Comparison of ENCODE assay signal across 8 mouse cellular contexts in the genomic region with DNA sequence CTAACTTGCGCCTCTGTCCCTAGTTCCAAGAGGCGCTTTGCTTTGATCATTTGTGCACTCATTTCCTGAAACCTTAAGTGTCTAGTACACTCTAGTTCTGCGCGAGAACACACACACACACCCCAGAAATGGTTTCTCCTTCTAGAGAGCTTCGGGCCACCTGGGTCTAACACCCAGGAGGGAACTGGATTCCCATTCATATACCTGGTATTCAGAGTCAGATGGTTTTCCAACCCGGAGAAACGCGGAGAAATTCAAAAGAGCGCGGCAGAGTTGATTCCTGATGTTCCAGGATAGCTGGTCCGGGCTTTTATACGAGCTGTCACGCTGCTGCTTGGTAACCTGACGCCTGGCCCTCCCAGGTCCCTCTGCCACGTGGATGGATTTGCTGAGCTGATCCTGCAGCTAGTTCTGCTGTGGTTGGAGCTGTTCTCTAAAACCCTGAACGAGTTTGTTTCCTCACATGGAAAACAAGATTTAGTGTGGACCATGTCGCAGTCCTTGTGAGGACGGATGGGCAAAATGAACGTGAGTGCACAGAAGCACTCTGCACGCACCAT. TPM values are rescaled to one million over a fixed set of nuclear protein-coding genes. Genes with fewer than 3 reads are reported as not detected.
DNase-seq lines count a peak whose midpoint lies in the region; ATAC-seq and TF ChIP-seq lines count a peak whose summit lies in the region.

Gene C2cd4a (minus strand): TSS at position 285 of the 560 bp plus-strand sequence.

- no peaks in the 10 kb centered on the region for H3K36me3 ChIP-seq in thymus, adult 2 months (ENCODE audit: control insufficient read depth, insufficient read depth, low read length)
- no peaks in the 10 kb centered on the region for H3K36me3 ChIP-seq in forebrain, embryonic 13.5 days (ENCODE audit: poor library complexity, severe bottlenecking)
- no peaks in the 10 kb centered on the region for H3K36me3 ChIP-seq in intestine, embryonic 15.5 days
- no peaks in the 10 kb centered on the region for H3K36me3 ChIP-seq in lung, embryonic 15.5 days
- H3K36me3 ChIP-seq in stomach, postnatal 0 days (ENCODE audit: control insufficient read depth, insufficient read depth, low read length): no peaks in the 10 kb centered on the region

- no peak within 1 kb of the TSS for H3K27ac ChIP-seq in thymus, adult 2 months (ENCODE audit: control insufficient read depth, insufficient read depth, low read length)
- no peak within 1 kb of the TSS for H3K27ac ChIP-seq in forebrain, embryonic 13.5 days
- no peak within 1 kb of the TSS for H3K27ac ChIP-seq in intestine, embryonic 15.5 days
- H3K27ac ChIP-seq in lung, embryonic 15.5 days: peak within 1 kb of the TSS; percentile 68
- peak within 1 kb of the TSS; percentile 53 for H3K27ac ChIP-seq in stomach, postnatal 0 days (replicated peaks)

- no peaks in the 10 kb centered on the region; the same call in 1 of the 2 replicates for H3K4me1 ChIP-seq in thymus, adult 2 months (replicated peaks; ENCODE audit: control insufficient read depth, insufficient read depth, low read length)
- H3K4me1 ChIP-seq in forebrain, embryonic 13.5 days: peaks cover 21% of the 10 kb centered on the region
- peaks cover 12% of the 10 kb centered on the region for H3K4me1 ChIP-seq in intestine, embryonic 15.5 days (replicated peaks)
- peaks cover 27% of the 10 kb centered on the region for H3K4me1 ChIP-seq in lung, embryonic 15.5 days
- H3K4me1 ChIP-seq in stomach, postnatal 0 days (replicated peaks; ENCODE audit: control insufficient read depth, insufficient read depth): no peaks in the 10 kb centered on the region

- H3K27me3 ChIP-seq in thymus, adult 2 months (ENCODE audit: control insufficient read depth, insufficient read depth, low read length): no peaks in the 10 kb centered on the region; the same call in 1 of the 2 replicates
- H3K27me3 ChIP-seq in forebrain, embryonic 13.5 days: peaks cover 59% of the 10 kb centered on the region
- peaks cover 25% of the 10 kb centered on the region for H3K27me3 ChIP-seq in intestine, embryonic 15.5 days (replicated peaks)
- peaks cover 45% of the 10 kb centered on the region for H3K27me3 ChIP-seq in lung, embryonic 15.5 days
- H3K27me3 ChIP-seq in stomach, postnatal 0 days (ENCODE audit: control insufficient read depth, insufficient read depth, low read length): no peaks in the 10 kb centered on the region

- peak within 1 kb of the TSS; percentile 75 for H3K4me2 ChIP-seq in forebrain, embryonic 13.5 days
- peak within 1 kb of the TSS; percentile 98 for H3K4me2 ChIP-seq in intestine, embryonic 15.5 days (replicated peaks)
- peak within 1 kb of the TSS; percentile 96 for H3K4me2 ChIP-seq in lung, embryonic 15.5 days
- peak within 1 kb of the TSS; percentile 92 for H3K4me2 ChIP-seq in stomach, postnatal 0 days (replicated peaks; ENCODE audit: low read depth)

- DNase-seq in thymus, adult 2 months: no peak
- no peak for DNase-seq in thymus, postnatal 4 days
- DNase-seq in stomach, postnatal 0 days (ENCODE audit: low spot score): peak; percentile 83
- DNase-seq in thymus, adult 18-20 months: no peak
- DNase-seq in layer of hippocampus, adult 11-12 months (ENCODE audit: low spot score): no peak

- no peak for TF ChIP-seq CTCF in thymus, adult 2 months (IDR thresholded peaks at IDR 0.05; ENCODE audit: borderline replicate concordance, control insufficient read depth, extremely low read depth, insufficient read depth, low read length, poor library complexity)
- no peak for TF ChIP-seq CTCF in stomach, postnatal 0 days (IDR thresholded peaks at IDR 0.05; ENCODE audit: low read depth)

- peak within 1 kb of the TSS; percentile 28 for H3K4me3 ChIP-seq in thymus, adult 2 months (ENCODE audit: control insufficient read depth, insufficient read depth, low read length)
- peak within 1 kb of the TSS; percentile 58 for H3K4me3 ChIP-seq in forebrain, embryonic 13.5 days
- H3K4me3 ChIP-seq in intestine, embryonic 15.5 days (replicated peaks): peak within 1 kb of the TSS; percentile 56
- H3K4me3 ChIP-seq in lung, embryonic 15.5 days: peak within 1 kb of the TSS; percentile 57
- peak within 1 kb of the TSS; percentile 57 for H3K4me3 ChIP-seq in stomach, postnatal 0 days (ENCODE audit: low read depth, low read length)

- H3K9ac ChIP-seq in forebrain, embryonic 13.5 days: peak within 1 kb of the TSS; percentile 57
- peak within 1 kb of the TSS; percentile 46 for H3K9ac ChIP-seq in intestine, embryonic 15.5 days
- peak within 1 kb of the TSS; percentile 46 for H3K9ac ChIP-seq in lung, embryonic 15.5 days
- H3K9ac ChIP-seq in stomach, postnatal 0 days (ENCODE audit: low read length): peak within 1 kb of the TSS; percentile 53

- no peak for TF ChIP-seq EP300 in stomach, postnatal 0 days (optimal IDR thresholded peaks at IDR 0.05)

- ATAC-seq in forebrain, embryonic 13.5 days: no peak
- peak; percentile 41; the same call in 1 of the 2 replicates for ATAC-seq in intestine, embryonic 15.5 days
- no peak for ATAC-seq in lung, embryonic 15.5 days (ENCODE audit: borderline replicate concordance, extremely low read depth, low FRiP score, low TSS enrichment)
- peak; percentile 63 for ATAC-seq in stomach, postnatal 0 days (ENCODE audit: low FRiP score, low TSS enrichment)

- H3K9me3 ChIP-seq in forebrain, embryonic 13.5 days (replicated peaks): no peaks in the 10 kb centered on the region
- no peaks in the 10 kb centered on the region for H3K9me3 ChIP-seq in intestine, embryonic 15.5 days
- no peaks in the 10 kb centered on the region for H3K9me3 ChIP-seq in lung, embryonic 15.5 days
- H3K9me3 ChIP-seq in stomach, postnatal 0 days (ENCODE audit: control insufficient read depth, low read length): no peaks in the 10 kb centered on the region

- no peak for TF ChIP-seq POLR2A in thymus, adult 2 months (IDR thresholded peaks at IDR 0.05; ENCODE audit: control insufficient read depth, extremely low read depth, insufficient read depth, low read length, poor library complexity)

- WGBS in thymus, adult 2 months: 9% methylated on average over 20 of the region's 20 CpGs
- 3% methylated on average over 20 of the region's 20 CpGs for WGBS in forebrain, embryonic 13.5 days
- 3% methylated on average over 20 of the region's 20 CpGs for WGBS in intestine, embryonic 15.5 days
- WGBS in lung, embryonic 15.5 days: 2% methylated on average over 20 of the region's 20 CpGs
- WGBS in stomach, postnatal 0 days: 3% methylated on average over 20 of the region's 20 CpGs

RNA-seq across cellular contexts. Expression of gene C2cd4a, which starts in this region (rescaled TPM):
- 0.46 and 1.3 TPM in 2 replicates for polyA plus RNA-seq in thymus, adult 2 months (2012; rRNA removed)
- polyA plus RNA-seq in forebrain, embryonic 13.5 days (2015; fragmentation: Nextera tagmentation; extraction: Ambion mirVana): not detected in 2 replicates
- polyA plus RNA-seq in intestine, embryonic 15.5 days (2015; fragmentation: Nextera tagmentation; extraction: Ambion mirVana): 1.1 and 1.2 TPM in 2 replicates
- polyA plus RNA-seq in lung, embryonic 15.5 days (2015; fragmentation: Nextera tagmentation; extraction: Ambion mirVana): 0.98 and 1.3 TPM in 2 replicates
- polyA plus RNA-seq in stomach, postnatal 0 days (2015; fragmentation: Nextera tagmentation; extraction: Ambion mirVana): 2.8 and 3.6 TPM in 2 replicates

Comparison
In these comparisons a context has a peak if more than half of its experiments do, and no peak if none do; other contexts are left out.
1. H3K27ac ChIP-seq: peak in lung, embryonic 15.5 days (single experiment) and stomach, postnatal 0 days (single experiment); none in thymus, adult 2 months (single experiment), forebrain, embryonic 13.5 days (single experiment) and intestine, embryonic 15.5 days (single experiment).
2. ATAC-seq: peak in intestine, embryonic 15.5 days (single experiment) and stomach, postnatal 0 days (single experiment); none in forebrain, embryonic 13.5 days (single experiment) and lung, embryonic 15.5 days (single experiment).
3. Peak in every context shown above with its lines, with median percentiles within 50 percentile points of each other: H3K4me3 ChIP-seq, H3K4me2 ChIP-seq and H3K9ac ChIP-seq.